Mouse (Mus musculus): ENCODE measurements around the gene Gm14124.
"Not testable (repeated sequence)": the region's sequence is repeated elsewhere in the genome, so short reads cannot be mapped to it uniquely, and the experiment has no call there.

GRCm38 (mm10) chr2:150255491-150255890 lies 1.8 kb upstream of the Gm14124 start, which contains the start of gene Gm21994:
- TF ChIP-seq CTCF (IDR thresholded peaks at IDR 0.05; ENCODE audit: low read depth, low read length); POLR2A (IDR thresholded peaks at IDR 0.05; ENCODE audit: borderline replicate concordance, low read depth, low read length): not testable (repeated sequence)
